Mouse (Mus musculus): ENCODE measurements at regions not wholly inside any gene's neighbourhood (a gene's known extent, or its start where the extent isn't known, plus 50 kb on each side); places are given as distances from the start of the nearest gene placed in this dataset.

DNA sequence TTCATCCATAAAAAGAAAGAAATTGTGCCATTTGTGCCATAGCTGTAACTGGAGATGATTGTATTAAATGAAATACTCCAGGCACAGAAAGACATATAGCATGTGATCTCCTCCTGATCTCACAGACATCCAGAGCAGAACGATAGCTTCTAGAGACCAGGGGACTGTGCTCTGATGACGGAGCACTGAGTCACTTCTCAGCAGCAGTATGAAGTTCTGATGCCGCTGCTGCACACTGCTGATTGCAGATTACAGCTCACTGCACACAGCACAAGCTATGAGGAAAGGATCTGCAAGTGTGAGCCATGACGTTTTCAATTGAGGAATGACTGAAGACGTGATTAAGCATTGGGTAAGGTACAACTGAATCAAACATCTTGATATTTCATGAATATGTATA lies 190.6 kb upstream of the Adamts9 start:
- no peak for DNase-seq (ENCODE audit: low read depth, low spot score)

DNA sequence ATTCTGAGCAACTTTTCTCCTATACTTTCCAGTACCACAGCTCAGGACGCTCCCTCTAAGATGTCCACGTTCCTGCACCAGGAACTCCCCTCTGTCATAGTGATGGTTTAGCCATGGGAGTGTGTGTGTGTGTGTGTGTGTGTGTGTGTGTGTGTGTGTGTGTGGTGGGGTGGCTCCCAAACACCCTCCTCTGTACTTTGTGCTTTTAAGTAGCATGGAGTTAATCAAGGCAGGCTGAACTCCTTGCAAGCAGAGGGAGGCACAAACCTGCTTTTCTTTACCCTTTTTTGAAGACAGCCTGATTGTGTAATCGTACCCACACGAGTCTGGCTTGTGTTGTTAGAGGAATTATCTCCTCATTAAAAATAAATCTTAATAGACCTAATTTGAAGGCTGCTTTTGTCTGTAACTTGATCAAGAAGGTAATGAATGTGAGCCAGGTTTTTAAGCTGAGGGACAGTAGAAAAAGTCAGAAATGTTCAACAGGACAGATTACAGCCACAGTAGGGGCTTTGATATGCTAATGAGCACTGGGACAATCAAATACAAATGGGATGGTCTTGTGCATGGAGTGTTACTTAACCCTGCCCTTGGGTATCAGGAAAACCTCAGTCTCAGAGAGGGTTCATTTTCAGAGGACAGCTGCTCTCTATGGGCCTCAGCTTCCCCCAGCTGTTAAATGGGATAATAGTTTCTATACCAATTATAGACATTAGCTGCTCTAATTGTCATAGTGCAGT lies 187.8 kb upstream of the Adamts9 start:
- no peak for DNase-seq (ENCODE audit: low read depth, low spot score)

DNA sequence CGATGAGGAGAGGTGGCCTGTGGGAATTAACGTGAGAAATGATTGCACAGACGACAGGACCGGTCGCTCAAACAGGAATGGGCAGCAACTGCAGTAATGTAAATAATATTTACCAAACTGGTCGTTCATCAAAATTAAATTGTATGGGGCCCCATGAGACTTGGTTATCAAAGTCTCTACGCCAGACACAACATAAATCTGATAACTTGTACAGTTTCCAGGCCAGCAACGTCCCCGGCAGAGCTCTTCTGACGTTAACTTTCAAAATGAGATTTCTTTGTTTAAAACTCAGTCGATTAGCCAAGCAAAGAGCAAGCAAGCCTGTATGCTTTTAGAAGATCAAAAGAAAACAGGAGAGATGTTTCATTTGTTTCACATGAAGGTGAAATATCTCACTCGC lies 176.2 kb upstream of the Adamts9 start:
- DNase-seq (ENCODE audit: low read depth, low spot score): no peak

DNA sequence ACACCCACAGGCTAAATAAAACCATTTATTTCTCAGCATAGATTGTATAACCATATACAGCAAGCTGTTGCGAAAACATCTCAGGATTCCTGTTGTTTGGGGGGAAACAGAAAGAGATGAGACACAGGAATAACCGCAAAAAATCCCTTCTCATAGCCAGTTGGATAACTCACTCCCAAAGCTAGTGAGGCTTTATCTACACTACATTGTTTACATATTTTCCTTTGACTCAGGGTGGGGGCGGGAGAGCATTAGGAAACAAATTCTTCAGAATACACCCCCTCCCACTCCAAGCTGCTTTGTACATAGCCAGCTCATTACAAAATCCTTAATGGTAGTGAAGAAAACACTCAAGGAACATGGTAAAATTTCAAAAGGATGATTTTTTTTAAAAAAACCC lies 170.1 kb upstream of the Adamts9 start:
- no peak for DNase-seq (ENCODE audit: low read depth, low spot score)

DNA sequence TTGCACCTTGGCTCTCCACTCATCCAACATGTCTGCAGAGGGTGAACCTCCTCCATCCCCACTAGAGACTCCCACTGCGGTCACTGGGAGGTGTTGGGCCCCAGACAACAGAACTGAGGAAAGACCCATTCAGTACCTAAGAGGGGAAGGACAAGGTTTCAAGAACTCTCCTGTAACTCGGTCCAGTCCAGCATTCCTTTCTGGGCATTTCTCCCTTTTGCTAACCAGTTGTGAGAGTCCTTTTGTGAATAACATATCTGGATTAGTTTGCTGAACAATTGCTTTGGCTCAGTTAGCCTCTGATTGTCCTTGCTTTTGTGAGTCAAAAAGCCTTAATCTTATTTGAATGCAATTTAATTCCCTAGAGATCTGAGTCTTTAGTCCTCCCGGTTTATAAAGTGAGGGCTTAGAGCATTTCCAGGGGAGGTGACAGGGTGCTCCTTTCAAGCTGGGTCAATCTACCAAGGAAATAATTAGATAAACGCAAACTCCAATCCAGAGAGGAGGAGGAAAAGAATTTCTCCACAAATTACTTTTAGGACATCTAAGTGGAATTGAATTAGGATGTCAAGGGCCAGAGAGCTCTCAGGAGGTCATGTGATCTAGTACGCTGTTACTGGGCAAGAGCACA lies 151.6 kb upstream of the Adamts9 start:
- no peak for DNase-seq (ENCODE audit: low read depth, low spot score)

DNA sequence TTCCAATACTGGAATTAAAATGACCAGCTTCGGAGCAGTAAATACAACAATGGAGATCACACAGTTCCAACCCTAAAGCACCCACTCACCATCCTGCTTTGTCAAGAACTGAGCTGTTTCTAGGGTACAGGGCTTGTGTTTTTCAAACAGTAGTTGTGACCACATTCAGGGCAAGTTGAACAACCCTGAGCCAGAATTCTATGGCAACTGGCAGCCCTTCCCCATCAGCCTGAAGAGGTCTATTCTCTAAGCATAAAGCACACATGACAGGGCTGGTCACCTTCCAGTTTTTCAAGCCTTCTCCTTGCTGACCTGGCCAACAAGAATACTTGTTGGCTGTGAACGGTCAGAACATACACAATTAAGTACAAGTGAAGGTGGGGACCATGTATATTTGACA lies 150.5 kb upstream of the Adamts9 start:
- no peak for DNase-seq (ENCODE audit: low read depth, low spot score)

DNA sequence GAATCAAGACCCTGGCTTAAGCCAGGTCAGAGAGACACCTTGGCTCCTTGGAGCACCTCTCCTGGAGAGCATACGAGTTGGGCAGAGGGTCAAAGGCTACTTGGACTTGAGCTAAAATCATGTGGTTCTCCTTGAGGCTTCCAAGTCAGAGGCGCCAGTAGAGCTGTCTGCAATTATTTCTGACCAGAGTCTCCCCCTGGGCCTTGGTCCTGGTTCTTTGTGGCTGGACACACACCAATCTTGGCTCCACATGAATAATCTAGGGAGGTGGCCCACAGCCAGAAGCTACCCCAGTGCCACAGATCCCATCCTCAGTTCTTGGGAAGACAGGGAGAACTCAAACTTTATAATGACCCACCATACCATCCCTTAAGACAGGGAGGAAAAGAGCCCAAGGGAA lies 144.0 kb upstream of the Adamts9 start:
- no peak for DNase-seq (ENCODE audit: low read depth, low spot score)

DNA sequence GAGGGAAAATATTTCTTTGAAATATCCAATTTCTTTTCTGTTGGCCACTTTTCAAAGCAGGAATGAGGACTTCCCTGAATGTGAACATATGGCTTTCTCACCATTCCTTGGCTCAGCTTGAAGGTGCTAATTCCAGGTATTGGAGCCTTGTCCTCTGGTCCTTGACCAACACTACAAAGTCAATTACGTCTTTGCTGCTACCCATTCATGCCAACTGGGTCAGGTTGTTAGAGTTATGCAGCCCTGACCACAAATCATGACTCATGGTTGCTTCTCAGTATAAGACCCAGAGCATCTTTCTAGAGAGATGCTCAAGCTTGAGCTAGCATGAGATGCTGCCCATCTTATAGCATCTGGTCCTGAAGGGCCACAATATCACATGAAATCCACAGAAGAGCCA lies 141.0 kb upstream of the Adamts9 start:
- DNase-seq (ENCODE audit: low read depth, low spot score): no peak

DNA sequence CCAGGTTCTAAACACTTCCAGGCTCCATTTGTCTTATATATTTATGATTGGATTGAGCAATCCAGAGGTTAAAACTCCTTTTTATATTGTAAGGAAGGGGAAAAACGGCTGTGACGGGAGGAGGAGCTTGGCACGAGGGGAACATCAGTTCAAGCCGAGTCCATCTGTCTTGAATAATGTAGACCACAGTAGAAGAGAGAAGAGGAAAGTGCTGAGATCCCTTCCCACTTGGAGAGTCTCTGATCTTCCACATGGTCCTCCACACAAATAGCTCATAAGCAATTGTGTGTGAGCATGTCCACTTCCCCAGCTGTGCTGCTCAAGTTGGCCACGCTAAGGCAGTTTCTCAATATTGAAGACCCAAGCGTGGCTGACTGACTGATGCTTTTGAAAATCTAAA lies 140.4 kb upstream of the Adamts9 start:
- DNase-seq (ENCODE audit: low read depth, low spot score): no peak

DNA sequence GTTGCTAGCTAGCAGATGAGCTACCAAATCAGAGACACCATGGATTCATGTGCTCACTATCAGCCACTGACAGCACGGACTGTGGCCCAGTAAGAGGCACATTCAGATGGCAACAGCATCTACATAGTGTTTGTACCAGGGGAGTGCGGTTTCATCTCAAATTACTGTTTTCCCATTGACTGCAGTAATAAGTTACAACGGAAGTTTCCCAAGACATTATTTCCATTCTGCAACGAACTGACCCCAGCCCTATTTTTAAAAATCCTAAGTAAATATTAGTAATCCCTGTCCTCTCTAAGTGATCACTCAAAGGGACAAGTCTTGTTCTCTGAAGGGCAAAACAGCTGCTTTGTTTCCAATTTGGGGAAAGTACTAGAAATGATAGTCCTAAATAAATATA lies 138.9 kb upstream of the Adamts9 start:
- no peak for DNase-seq (ENCODE audit: low read depth, low spot score)

DNA sequence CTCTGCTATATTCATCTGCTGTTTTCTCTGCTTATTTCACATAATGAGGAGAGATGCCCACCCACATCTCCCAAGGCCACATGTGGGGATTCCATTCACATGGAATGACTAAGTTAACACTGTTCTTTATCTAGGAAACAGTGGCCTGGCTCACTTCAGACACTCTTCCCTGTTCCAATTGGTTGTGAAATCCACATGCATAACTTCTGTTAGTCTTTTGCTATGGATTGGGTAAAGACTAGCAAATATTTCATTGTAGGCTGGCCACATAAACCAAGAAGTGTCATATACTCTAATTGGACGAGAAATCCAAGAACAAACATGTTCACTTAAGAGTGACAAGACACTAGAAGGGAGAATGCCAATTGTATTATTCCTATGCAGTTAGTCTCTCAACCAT lies 133.4 kb upstream of the Adamts9 start:
- DNase-seq (ENCODE audit: low read depth, low spot score): no peak

DNA sequence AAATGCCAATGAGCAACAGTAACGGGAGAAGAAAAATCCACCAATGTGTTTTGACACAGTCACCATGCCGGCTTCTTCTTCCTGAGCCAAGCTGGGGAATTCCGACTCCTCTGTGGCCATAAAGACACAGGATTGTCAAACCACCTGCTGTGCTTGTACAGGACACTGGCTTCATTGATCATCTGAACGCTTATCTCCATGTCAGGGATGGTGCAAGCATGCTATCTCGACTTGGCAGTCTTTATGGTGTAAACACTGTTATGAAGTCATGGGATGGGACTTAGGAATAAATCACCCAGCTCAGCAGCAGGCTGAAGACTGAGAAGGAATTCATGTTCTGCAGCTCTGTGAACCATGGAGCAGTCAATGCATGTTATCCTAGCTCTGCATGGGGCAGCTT lies 132.6 kb upstream of the Adamts9 start:
- DNase-seq (ENCODE audit: low read depth, low spot score): no peak

DNA sequence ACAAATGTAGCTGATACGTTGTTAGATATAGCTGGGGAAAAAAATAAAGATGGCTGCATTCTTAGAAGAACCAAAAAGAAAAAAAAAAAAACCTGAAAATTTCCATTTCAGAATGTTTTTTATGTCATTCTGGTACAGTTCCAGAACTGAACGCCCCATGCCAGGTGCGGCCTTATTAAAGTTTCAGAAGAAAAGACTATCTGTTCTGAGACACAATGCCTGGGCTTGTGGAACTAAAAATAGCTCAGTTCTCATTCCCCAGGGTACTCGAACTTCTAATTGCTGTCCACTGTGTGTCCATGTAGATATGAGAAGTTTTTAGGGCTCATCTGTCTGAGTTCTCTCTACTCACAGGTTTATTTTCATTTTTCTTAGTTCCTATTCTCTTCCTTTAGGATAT lies 131.7 kb upstream of the Adamts9 start:
- no peak for DNase-seq (ENCODE audit: low read depth, low spot score)

DNA sequence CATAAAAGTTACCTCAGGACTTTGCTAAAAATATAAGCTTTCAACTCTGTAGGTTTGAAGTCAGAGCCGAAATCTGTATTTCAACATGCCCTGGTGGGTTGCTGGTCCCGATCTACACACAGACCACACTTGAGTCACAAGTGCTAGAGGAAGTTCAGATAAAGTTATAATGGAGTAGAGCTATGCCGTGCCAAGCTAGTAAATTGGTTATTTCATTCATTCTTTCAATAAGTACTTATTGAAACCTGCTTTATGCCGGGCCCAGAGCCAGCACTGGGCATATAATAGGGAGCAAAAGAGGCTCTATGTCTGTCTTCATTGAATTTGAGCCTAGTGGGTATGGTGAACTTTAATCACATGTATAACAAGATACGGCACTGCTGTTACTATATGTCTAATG lies 127.6 kb upstream of the Adamts9 start:
- no peak for DNase-seq (ENCODE audit: low read depth, low spot score)

DNA sequence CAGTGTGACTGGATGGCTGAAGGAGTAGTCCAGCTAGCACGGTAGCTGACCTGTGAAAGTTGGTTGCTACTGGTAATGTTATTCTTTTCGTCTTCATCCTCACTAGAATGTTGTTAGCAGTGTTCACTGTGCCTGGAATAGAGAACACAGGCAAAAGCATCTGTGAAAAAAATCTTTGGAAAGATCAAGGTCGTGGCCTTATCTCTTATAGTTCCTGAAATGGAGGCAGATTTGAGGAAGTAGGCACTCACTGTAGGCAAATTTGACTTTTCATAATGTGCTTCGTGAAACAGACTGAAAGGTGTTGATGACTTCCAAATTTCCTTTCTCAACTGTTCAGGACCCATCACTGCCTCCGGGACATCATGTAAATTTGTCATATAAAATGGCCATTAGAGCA lies 124.5 kb upstream of the Adamts9 start:
- no peak for DNase-seq (ENCODE audit: low read depth, low spot score)

DNA sequence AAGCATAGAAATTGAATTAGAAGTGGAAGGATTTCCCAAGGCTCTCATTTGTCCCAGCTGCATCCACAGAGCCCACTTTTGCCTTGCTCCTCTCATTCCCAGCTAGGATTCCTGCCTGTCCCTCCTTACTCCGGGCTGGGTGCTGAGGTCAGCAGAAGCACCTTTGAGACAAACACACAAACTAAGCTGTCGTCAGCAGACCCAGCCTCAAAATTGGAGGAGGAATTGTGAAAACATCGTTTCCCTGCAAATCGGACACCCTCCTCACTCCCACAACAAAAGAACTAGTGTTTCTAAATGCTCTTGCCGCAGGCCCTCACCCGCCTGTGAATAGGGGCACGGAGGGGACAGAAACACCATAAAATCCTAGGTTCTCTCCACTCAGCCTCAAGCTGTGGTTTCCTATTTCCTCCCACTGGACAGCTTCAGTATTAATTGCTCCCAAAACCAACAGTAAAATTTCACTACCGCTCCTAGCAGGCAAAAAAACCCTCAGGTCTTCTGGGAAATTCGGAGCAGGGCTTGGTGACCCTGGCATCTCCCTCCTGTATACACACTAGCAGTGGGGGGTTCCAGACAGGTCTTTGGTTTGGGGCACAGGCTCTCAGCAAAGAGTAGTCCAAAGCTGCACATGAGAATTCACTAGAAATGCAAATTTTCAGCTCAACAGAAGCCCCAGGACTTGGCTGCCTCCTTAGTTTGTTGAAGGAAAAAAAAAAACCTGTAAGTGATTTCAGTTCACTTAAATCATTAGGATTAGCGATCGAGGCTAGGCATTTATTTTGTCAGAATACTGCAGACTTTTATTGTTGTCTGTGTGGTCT lies 123.5 kb upstream of the Adamts9 start:
- DNase-seq (ENCODE audit: low read depth, low spot score): no peak

DNA sequence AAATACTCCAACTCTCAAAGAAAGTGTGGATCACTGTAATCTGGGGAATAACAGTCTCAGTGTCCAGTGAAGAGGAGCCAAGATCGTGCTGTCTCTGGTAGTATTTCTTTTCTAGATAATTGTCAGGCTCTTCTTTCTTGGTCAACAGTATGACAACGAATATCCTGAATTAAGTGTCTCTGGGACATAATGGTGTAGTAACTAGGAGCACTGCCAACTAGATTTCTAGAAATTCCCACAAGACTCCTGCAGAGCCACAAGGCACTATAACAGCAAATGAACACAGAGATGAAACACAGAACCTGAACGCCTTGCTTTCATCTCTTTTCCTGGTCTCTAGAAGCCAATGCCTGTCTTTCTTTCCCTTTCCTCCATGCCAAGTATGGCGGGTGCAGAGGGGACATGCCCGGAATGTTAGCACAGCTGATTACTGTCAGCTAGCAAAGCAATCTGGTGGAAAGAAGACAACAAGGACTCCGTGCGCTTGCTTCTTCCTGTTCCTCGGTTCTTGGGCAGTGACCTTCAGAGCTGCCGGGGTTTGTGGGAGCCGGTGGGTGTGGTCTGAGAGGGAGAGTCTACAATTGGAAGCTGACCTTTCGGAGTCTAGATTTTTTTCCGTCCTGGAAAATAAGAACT lies 122.7 kb upstream of the Adamts9 start:
- DNase-seq (ENCODE audit: low read depth, low spot score): no peak

DNA sequence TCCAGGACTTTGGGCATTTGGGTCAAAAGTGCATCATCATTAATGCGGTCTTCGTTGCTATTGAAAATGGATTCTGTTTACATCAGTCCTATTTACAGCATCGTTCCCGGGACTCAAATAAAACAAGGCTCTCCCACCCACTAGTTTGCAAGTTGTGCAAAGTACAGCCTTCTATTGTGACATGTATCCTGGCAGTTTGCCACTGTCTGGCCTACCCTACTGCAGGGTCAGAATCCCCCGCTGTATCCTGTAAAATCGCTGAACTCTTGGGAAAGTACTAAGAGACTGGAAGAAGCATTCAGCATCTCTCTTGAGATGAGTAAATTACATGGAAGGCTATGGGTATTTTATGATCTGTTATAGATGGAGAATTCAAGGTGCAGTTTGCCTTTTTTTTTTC lies 122.1 kb upstream of the Adamts9 start:
- no peak for DNase-seq (ENCODE audit: low read depth, low spot score)

DNA sequence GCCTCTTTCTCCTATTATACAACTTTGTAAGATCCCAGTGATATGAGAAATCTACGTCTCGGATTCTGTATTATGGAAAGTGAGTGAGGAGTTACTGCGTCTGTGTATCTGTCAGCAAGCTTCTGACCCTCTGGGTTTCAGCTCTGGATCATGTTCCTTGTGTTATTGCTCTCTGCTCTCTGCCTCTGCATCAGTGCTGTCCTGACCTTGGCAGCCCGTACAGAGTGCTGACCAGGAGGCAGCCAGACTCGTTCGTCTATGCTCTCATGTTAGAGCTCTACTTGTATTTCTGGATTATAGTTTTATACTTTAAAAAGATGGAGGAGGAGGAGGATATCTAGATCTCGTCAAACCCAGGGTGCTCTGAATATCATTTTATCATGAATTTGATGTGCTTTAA lies 121.1 kb upstream of the Adamts9 start:
- DNase-seq (ENCODE audit: low read depth, low spot score): no peak

DNA sequence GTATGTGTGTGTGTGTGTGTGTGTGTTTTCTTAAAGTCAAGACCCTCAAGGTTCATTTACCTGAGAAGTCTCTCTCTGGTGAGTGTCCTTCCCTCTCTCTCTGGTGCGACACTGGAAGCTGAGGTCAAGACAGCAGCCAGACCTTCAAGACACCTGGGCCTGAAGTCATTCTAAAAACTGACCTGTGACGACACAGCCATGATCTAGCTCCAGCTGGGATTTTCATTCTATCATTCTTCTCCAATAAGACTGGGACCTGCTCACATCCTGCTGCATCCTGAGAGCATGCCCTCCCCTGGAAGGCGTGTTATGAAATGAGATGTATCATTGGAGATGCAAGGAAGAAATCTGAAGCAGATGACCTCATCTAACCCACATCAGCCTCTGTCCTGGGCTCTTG lies 118.4 kb upstream of the Adamts9 start:
- DNase-seq (ENCODE audit: low read depth, low spot score): no peak

DNA sequence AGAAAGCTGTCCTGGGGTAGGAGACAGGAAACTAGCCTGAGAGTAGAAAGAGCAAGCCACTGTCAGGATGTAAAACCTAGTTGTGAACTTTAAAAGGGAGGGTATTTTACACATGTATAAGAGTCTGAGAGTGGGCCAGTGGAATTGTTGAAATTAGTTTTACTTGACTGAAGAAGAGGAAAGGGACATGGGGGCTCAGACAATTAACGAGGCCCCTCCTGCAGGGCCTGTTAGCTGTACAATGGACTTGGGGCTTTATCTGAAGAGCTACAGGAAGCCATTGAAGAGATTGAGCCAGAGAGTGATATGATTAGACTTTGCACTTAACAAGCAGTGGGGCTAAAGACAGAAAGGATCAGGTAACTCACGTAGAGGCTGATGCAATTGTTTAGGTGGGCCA lies 102.2 kb upstream of the Adamts9 start:
- DNase-seq (ENCODE audit: low read depth, low spot score): no peak

DNA sequence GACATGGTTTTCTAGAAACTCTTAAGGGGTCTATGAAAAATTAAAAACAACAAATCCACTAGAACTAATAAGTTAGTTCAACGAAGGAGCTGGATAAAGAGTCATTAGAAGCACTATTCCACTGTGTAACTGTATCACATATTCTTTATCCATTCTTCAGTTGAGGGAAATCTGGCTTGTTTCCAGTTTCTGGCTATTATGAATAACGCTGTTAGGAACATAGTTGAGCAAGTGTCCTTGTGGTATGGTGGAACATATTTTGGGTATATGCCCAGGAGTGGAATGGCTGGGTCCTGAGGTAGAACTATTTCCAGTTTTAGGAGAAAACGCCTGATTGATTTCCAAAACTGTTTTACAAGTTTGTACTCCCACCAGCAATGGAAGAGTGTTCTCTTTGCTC lies 97.7 kb upstream of the Adamts9 start:
- DNase-seq (ENCODE audit: low read depth, low spot score): no peak

Data from brain, embryonic 18.5 days (tissue).